Mouse (Mus musculus): ENCODE data around the gene Ccdc190.

Gene Ccdc190

DNA sequence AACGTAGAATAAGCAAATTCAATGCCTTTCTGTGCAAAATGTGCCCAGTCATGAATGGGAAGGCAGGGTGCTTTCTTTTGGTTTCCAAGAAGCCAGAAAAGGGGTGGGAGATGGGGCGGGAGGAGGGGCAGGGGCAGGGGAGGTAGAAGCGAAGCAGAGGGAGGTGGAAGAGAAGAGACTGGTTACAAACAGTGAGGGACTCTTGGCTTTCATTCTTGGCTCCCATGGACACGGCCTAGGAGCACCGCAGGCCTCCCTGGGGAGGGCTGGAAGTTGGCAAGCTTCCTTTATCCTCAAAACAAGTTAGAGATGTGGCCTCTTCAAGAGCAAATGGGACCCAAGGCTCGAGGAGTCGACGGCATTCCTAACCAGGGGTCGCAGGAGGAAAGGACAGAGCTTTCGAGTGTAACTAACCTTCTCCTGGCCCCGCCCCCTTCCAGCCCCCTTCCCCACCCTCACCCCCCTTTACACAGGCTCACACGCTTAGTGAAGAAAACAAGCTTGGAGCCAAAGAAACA lies at the start of gene Ccdc190:
Gene Ccdc190 (plus strand): TSS at position 195 of the 518 bp plus-strand sequence.
- no peak for DNase-seq (ENCODE audit: low read depth in 2 of 2, low spot score in 2 of 2)

- DNase-seq (ENCODE audit: low read depth in 2 of 2, low spot score in 2 of 2) = no peak
Observed at GRCm38 (mm10) chr1:169879060-169879459, 49.4 kb upstream of the Ccdc190 start.

- DNase-seq (ENCODE audit: low read depth in 2 of 2, low spot score in 2 of 2) = no peak
Observed at GRCm38 (mm10) chr1:169880181-169880580, 48.3 kb upstream of the Ccdc190 start.

DNA sequence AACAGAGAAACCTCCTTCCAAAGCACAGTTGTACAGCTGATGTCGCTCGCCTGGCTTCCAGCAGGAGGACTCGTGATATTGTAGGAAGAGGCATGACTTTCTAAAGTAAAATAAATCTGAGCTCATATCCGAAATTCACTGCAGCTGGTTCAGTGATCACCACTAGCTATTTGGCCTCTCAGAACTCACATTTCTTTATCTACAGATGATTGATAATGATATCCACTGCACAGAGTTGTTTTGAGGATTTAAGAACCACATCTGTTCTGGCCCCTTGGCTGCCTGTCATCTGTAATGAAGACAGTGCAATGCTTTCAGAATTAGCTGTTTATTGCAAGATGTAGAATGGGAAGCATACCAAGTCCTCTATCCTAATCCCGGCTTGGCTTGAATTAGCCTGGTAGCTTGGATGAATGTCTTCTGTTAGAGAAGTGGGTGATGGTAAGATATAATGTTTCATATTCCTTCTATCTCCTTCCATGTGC lies 45.3 kb upstream of the Ccdc190 start:
- DNase-seq (ENCODE audit: low read depth in 2 of 2, low spot score in 2 of 2) = no peak

DNA sequence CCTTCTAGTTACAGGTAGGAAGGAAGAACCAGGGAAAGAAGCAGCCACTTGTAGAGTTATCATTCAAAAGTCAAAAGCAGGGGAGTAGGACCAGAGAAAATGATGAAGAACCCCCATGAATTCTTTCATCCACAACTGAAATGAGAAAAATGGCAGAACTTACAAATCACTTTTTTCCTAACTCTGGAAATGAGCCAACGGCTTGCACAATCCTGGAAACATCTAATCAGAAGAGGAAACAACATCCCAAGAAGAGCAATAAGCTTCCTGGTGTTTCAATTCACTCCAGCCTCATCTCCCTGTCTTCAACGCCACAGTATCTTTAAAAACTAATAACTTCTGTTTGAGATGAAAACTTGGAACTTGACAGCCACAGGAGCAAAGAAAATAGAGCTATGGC lies 39.2 kb upstream of the Ccdc190 start:
- no peak for DNase-seq (ENCODE audit: low read depth in 2 of 2, low spot score in 2 of 2)

DNA sequence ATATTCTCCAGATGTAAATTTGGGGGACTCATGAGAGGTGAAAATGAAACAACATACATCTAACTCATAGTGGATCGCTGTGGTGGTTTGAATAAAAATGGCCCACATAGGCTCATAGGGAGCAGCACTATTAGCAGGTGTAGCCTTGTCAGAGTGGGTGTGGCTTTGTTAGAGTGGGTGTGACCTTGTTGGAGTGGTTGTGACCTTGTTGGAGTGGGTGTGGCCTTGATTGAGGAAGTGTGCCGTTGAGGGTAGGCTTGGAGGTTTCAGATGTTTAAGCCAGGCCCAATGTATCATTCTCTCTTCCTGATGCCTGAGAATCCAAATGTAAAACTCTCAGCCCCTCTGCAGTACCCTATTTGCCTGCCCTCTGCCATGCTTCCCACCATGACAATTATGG lies 34.5 kb upstream of the Ccdc190 start:
- no peak for DNase-seq (ENCODE audit: low read depth in 2 of 2, low spot score in 2 of 2)

DNA sequence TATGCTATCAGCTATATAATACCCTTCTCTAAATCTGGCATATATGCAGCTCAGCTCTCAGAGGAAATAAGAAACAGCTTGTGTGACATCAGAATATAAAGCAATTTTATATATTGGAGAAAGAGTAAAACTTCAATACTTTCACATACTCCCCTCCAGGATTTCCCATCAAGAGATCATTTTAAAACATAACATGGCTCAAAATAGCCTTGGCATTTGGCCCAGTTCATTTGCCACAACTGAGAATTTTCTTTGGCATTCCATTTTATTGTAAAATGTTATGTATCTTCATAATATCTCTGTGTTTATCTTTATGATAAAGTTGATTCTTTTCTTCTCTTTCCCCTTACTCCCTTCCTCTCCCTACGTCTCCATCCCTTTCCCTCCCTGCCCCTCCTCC lies 32.8 kb upstream of the Ccdc190 start:
- DNase-seq (ENCODE audit: low read depth in 2 of 2, low spot score in 2 of 2) = no peak

GRCm38 (mm10) chr1:169897916-169898315 lies 30.5 kb upstream of the Ccdc190 start:
- DNase-seq (ENCODE audit: low read depth in 2 of 2, low spot score in 2 of 2) = no peak

DNA sequence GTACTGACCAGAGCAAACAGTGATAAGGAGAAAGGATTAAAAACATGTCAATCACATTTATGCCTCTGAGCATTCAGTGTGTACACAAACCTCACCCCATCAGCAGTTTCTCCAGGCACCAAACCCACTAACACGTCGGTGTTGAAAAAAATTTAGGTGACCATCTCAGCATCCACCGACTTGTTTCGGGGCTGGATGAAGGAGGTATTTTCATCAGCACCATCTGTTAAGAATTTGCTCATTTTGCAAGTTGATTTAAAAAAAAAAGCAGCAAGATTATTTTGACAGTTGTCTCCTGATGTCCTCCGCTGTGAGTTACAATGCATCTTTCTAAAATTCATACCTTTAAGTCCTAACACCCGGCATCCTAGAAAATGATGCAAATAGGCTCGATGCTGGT lies 29.8 kb upstream of the Ccdc190 start:
- no peak for DNase-seq (ENCODE audit: low read depth in 2 of 2, low spot score in 2 of 2)

GRCm38 (mm10) chr1:169900771-169901336 lies 27.6 kb upstream of the Ccdc190 start:
- DNase-seq (ENCODE audit: low read depth in 2 of 2, low spot score in 2 of 2) = no peak

DNA sequence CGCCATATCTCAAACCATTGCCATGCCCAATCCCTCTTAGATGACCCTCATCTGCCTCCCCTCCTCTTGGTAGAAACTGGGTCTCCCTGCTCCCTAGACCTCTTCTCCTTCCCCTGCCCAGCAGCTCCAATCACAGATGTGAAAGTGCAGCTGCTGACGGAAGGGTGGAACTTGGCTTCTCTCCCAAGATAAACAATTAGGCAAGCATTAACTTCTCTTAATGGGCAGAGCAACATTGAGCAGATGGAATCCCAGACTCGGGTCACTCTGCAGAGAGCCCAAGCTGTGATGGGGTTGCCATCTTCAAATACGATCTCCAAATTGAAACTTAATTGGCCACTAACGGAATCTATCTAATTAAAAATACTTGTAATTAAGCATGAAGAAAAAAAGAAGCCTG lies 19.3 kb upstream of the Ccdc190 start:
- DNase-seq (ENCODE audit: low read depth in 2 of 2, low spot score in 2 of 2) = no peak

DNA sequence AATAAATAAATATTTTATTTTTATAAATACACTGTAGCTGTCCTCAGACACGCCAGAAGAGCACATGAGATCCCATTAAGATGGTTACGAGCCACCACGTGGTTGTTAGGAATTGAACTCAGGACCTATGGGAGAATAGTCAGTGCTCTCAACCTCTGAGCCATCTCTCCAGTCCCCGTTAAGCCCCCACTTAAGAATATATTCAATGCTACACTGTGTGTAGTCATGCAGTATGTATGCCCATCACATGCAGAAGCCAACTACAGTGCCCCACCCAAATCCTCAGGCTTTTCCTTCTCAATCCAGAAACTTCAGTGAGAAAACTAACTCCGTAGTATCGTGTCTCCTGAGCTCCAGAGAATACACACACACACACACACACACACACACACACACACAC lies 18.8 kb upstream of the Ccdc190 start:
- DNase-seq (ENCODE audit: low read depth in 2 of 2, low spot score in 2 of 2) = no peak

- DNase-seq (ENCODE audit: low read depth in 2 of 2, low spot score in 2 of 2) = no peak
Observed at GRCm38 (mm10) chr1:169910751-169911150, 17.7 kb upstream of the Ccdc190 start.

DNA sequence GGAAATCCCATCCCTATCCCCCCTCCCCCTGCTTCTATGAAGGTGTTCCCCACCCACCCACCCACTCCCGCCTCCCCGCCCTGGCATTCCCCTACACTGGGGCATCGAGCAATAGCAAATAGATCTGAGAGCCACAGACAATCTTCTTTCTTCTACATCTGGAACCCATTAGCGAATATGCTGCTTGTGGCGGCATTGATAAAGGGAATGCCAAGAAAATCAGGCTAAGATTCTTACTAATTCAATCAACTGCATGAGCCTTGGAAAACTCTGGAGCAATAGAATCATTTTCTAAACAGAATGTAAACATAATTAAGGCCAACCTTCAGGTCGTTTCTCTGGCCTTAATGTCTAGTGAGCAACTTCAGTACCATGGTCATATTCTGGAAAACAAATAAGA lies 16.9 kb upstream of the Ccdc190 start:
- no peak for DNase-seq (ENCODE audit: low read depth in 2 of 2, low spot score in 2 of 2)

- no peak for DNase-seq (ENCODE audit: low read depth in 2 of 2, low spot score in 2 of 2)
Observed at GRCm38 (mm10) chr1:169916659-169917058, 11.8 kb upstream of the Ccdc190 start.

- DNase-seq (ENCODE audit: low read depth in 2 of 2, low spot score in 2 of 2) = no peak
Observed at GRCm38 (mm10) chr1:169917115-169917796, 11.2 kb upstream of the Ccdc190 start.

GRCm38 (mm10) chr1:169917998-169918397 lies 10.4 kb upstream of the Ccdc190 start:
- no peak for DNase-seq (ENCODE audit: low read depth in 2 of 2, low spot score in 2 of 2)

DNA sequence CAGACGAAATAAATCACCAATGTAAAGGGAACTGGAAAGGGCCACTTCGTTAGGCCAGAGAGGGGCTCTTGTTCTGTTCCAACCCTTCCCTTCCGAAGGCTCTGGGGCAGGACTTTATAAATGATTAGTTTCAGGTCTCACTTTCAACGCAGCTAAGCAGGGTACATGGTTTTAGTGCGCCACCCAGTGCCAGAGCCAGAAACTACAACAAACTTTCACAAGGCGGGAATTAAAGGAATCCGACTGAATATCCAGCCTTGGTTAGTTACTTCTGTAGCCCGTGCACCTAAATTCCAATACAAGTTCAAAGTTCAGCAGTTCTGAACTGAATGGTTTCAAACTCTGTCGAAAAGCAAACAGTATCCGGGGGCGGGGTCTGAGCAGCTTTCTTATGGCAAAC lies 9.2 kb upstream of the Ccdc190 start:
- DNase-seq (ENCODE audit: low read depth in 2 of 2, low spot score in 2 of 2) = peak; percentile 5 to 12

DNA sequence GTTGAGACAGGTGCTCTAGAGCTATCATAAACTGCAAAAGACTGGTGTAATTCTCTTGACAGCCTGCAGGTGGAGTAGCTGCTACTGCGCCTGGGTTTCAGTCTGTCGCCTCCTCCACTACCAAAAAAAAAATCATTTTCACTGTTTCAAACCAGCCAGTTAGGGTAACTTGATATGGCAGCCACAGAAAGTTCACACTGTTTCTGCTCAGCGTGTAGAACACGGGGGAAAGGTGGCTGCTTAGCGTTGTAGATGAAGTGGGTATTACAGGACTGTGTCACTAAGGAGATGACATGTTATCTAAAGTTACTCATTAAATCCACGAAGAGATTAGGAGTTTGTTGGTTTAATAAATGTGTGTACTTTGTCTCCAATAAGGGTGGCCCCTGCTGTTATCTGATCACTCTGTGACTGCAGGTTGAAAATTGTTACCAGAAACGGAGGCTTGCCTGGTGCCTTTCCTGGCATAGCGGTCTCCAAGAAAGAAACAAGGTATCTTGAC lies 6.7 kb upstream of the Ccdc190 start:
- DNase-seq (ENCODE audit: low read depth in 2 of 2, low spot score in 2 of 2) = no peak

- no peak for DNase-seq (ENCODE audit: low read depth in 2 of 2, low spot score in 2 of 2)
Observed at GRCm38 (mm10) chr1:169924567-169924966, 3.9 kb upstream of the Ccdc190 start.

GRCm38 (mm10) chr1:169927753-169928369 lies 587 bp upstream of the Ccdc190 start:
- no peak for DNase-seq (ENCODE audit: low read depth in 2 of 2, low spot score in 2 of 2)

GRCm38 (mm10) chr1:169931698-169932097 lies 3.2 kb downstream of the Ccdc190 start:
- DNase-seq (ENCODE audit: low read depth in 2 of 2, low spot score in 2 of 2) = no peak
